In genomic region chr6:90608186-90608585, GRCm38 (mm10) we compare ENCODE assay signal across 10 mouse cellular contexts. TPM values are rescaled to one million over a fixed set of nuclear protein-coding genes. Genes with fewer than 3 reads are reported as not detected.
A peak's percentile ranks its signal among the peaks of the same experiment; 100 is the strongest.
DNase-seq lines count a peak whose midpoint lies in the region; ATAC-seq and TF ChIP-seq lines count a peak whose summit lies in the region.
"Had no signal": no experiment of that assay in that cellular context is flagged by ENCODE, and none has a peak within 500 bp of the region (broad histone marks: within the 10 kb centered on the region; RNA-seq: fewer than 3 reads in every experiment).

No protein-coding gene starts in this region.

- TF ChIP-seq CTCF in forebrain, postnatal 0 days (IDR thresholded peaks at IDR 0.05; ENCODE audit: low read depth): peak; percentile 57
- TF ChIP-seq CTCF in embryonic fibroblast, embryonic 13.5 days (IDR thresholded peaks at IDR 0.05; ENCODE audit: borderline replicate concordance, insufficient read depth, low read length): peak; percentile 24; the same call in 1 of the 2 replicates

- no peak overlapping the region for H3K4me2 ChIP-seq in forebrain, postnatal 0 days (ENCODE audit: low read depth)
- no peak overlapping the region for H3K4me2 ChIP-seq in forebrain, embryonic 13.5 days
- H3K4me2 ChIP-seq: forebrain, embryonic 12.5 days; limb, embryonic 12.5 days had no signal

- WGBS in forebrain, postnatal 0 days: 75% methylated on average over 6 of the region's 6 CpGs
- WGBS in forebrain, embryonic 13.5 days: 75% methylated on average over 6 of the region's 6 CpGs

- peaks cover 3% of the 10 kb centered on the region; the same call in 1 of the 2 replicates for H3K4me1 ChIP-seq in forebrain, postnatal 0 days (ENCODE audit: insufficient read depth)
- H3K4me1 ChIP-seq in forebrain, embryonic 13.5 days: peaks cover 5% of the 10 kb centered on the region; the same call in 1 of the 2 replicates
- H3K4me1 ChIP-seq in embryonic fibroblast, embryonic 13.5 days (ENCODE audit: control insufficient read depth, insufficient read depth, low read length): no peaks in the 10 kb centered on the region

- no peak for DNase-seq in forebrain, postnatal 0 days
- DNase-seq in ovary, adult 18-20 months (ENCODE audit: low spot score): peak; percentile 38
- DNase-seq in ovary, postnatal 10 days (ENCODE audit: low spot score): no peak
- DNase-seq in natural killer cell, adult 2 months (ENCODE audit: low spot score in 2 of 2): peak; percentile 19 to 23
- DNase-seq in right cerebral cortex, adult 2 months (ENCODE audit: low spot score in 2 of 2): no peak
- DNase-seq in left cerebral cortex, postnatal 25 days (ENCODE audit: low spot score in 2 of 2): no peak

- no peak overlapping the region for H3K4me3 ChIP-seq in forebrain, postnatal 0 days (ENCODE audit: low read depth, low read length)
- H3K4me3 ChIP-seq in forebrain, embryonic 13.5 days: no peak overlapping the region
- no peak overlapping the region for H3K4me3 ChIP-seq in embryonic fibroblast, embryonic 13.5 days (ENCODE audit: insufficient read depth, low read length)
- H3K4me3 ChIP-seq: forebrain, embryonic 12.5 days; limb, embryonic 12.5 days had no signal

- H3K27ac ChIP-seq in forebrain, postnatal 0 days (ENCODE audit: low read depth, low read length): no peak overlapping the region
- no peak overlapping the region for H3K27ac ChIP-seq in forebrain, embryonic 13.5 days
- H3K27ac ChIP-seq in embryonic fibroblast, embryonic 13.5 days (ENCODE audit: insufficient read depth, low read length): no peak overlapping the region
- H3K27ac ChIP-seq: forebrain, embryonic 12.5 days; limb, embryonic 12.5 days had no signal

- no peak for ATAC-seq in forebrain, postnatal 0 days
- no peak for ATAC-seq in forebrain, embryonic 13.5 days

- H3K9ac ChIP-seq in forebrain, postnatal 0 days: no peak overlapping the region
- H3K9ac ChIP-seq in forebrain, embryonic 13.5 days: no peak overlapping the region
- H3K9ac ChIP-seq: forebrain, embryonic 12.5 days; limb, embryonic 12.5 days had no signal

- no peak for TF ChIP-seq POLR2A in embryonic fibroblast, embryonic 13.5 days (IDR thresholded peaks at IDR 0.05; ENCODE audit: low read depth, low read length)

- no peaks in the 10 kb centered on the region for H3K9me3 ChIP-seq in forebrain, postnatal 0 days (ENCODE audit: low read length)
- no peaks in the 10 kb centered on the region for H3K9me3 ChIP-seq in forebrain, embryonic 13.5 days (replicated peaks)
- H3K9me3 ChIP-seq: forebrain, embryonic 12.5 days; limb, embryonic 12.5 days had no signal

- no peaks in the 10 kb centered on the region for H3K27me3 ChIP-seq in forebrain, postnatal 0 days (ENCODE audit: insufficient read depth, low read length)
- peaks cover 9% of the 10 kb centered on the region for H3K27me3 ChIP-seq in forebrain, embryonic 13.5 days

- H3K36me3 ChIP-seq in forebrain, postnatal 0 days (ENCODE audit: insufficient read depth): no peaks in the 10 kb centered on the region
- H3K36me3 ChIP-seq in forebrain, embryonic 13.5 days (ENCODE audit: poor library complexity, severe bottlenecking): no peaks in the 10 kb centered on the region
- H3K36me3 ChIP-seq: forebrain, embryonic 12.5 days; limb, embryonic 12.5 days had no signal

- intact Hi-C loops in left cerebral cortex, postnatal 25 days (cut with DNase I): loop anchor here (5.0 to 10.0 kb wide), 2 partner anchors 119 to 507 kb away; partner anchors contain the start of gene Nup210

RNA-seq across cellular contexts. Expression of gene Slc41a3, which starts 3.7 kb away (rescaled TPM):
- total RNA-seq in forebrain, postnatal 0 days (2014; rRNA removed): 4.7 and 7.9 TPM in 2 replicates
- 5.1 and 9.4 TPM in 2 replicates for polyA plus RNA-seq in forebrain, postnatal 0 days (2015; fragmentation: Nextera tagmentation; extraction: Ambion mirVana)
- polyA plus RNA-seq in forebrain, embryonic 13.5 days (2015; fragmentation: Nextera tagmentation; extraction: Ambion mirVana): 1.7 and 1.9 TPM in 2 replicates
- 7.0 and 8.7 TPM in 2 replicates for polyA plus RNA-seq in embryonic fibroblast, embryonic 13.5 days (2011; ENCODE audit: insufficient read length, low read depth, missing spikeins)
- 1 to 10 TPM; 4.3 to 5.1 TPM for total RNA-seq in left cerebral cortex, postnatal 25 days (2021)

Comparison
In these comparisons a context has a peak if more than half of its experiments do, and no peak if none do; other contexts are left out.
1. DNase-seq: peak in ovary, adult 18-20 months (single experiment) and natural killer cell, adult 2 months (2 of 2); none in forebrain, postnatal 0 days (single experiment), ovary, postnatal 10 days (single experiment), right cerebral cortex, adult 2 months (0 of 2) and left cerebral cortex, postnatal 25 days (0 of 2).